Mouse (Mus musculus): ENCODE measurements around the gene Cpb2.
A peak's percentile ranks its signal among the peaks of the same experiment; 100 is the strongest.

The Cpb2 gene

DNA sequence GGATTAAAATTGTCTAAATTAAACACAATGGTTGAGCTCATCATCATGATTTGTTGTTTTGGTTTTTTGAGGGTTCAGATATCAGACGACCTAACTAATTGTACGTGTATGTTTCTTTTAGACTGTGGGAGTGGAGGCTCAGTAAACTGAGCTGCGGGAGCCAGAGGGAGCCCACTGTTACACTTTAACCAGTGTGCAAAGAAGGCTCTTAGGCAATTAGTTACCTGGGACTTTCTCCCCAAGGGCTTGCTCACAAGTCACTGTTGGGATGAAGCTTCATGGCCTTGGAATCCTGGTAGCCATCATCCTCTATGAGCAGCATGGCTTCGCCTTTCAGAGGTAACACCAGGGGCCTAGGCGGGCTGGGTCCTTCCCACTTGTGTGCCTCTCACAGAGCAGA, at the start of gene Cpb2:
Gene Cpb2 (plus strand): TSS at position 201 of the 400 bp plus-strand sequence.
- no peak for DNase-seq (ENCODE audit: low read depth, low spot score)

DNA sequence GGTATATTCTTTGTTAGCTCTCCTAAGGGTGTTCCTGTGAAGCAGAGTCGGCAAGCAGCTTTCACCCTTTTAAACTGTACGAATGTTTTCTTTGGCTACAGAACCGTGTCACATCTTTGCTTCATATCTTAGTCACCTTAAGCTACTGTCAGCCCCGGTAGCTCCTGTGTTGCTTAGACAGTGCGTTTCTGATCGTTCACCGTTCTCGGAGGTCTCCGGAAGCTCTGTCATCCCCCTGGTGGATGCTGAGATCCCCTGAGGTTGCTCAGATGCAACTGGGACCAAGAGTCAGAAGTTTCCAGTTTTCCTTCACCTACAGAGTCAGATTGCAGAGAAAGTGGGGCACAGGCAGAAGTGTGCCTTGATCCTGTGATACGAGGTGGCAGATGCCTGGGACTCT, 49.7 kb upstream of the Cpb2 start:
- DNase-seq (ENCODE audit: low read depth, low spot score): no peak

DNA sequence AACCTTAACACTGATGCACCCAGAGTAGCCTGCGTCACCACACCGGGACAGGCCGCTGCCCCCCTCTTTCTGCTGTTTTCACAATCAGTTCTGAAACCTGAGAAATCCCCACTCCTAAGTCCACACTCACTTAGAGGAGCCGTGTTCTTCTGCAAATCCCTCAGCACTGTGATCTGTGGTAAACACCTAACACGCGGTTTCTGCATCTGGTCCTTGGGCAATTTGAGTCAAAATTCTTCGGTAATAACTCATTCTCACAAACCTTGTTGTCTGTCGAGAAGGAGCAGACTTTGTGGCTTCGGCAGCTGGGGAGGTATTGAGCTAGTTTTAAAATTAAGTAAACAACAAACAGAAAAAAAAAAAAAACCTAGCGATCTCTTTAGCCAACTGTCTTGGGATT, 49.2 kb upstream of the Cpb2 start:
- no peak for DNase-seq (ENCODE audit: low read depth, low spot score)

DNA sequence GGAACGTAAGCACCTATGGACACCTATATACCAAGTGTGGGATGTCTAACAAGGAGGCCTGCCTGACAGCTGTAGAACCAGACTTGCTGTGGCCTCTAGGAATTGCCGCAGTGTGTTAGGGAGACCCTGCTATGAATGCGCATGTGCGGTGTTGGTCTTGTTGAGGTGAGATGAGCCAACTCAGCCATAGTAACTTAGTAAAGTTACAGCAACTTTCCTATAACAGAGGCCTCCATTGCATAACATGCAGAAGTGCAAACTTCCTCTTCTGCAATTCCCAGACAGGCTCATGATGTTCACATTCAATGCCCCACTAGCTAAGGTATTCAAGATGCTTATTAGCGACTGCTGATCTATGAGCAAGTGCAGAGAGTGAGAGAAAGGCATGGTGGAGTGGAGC, 46.6 kb upstream of the Cpb2 start:
- DNase-seq (ENCODE audit: low read depth, low spot score): no peak

DNA sequence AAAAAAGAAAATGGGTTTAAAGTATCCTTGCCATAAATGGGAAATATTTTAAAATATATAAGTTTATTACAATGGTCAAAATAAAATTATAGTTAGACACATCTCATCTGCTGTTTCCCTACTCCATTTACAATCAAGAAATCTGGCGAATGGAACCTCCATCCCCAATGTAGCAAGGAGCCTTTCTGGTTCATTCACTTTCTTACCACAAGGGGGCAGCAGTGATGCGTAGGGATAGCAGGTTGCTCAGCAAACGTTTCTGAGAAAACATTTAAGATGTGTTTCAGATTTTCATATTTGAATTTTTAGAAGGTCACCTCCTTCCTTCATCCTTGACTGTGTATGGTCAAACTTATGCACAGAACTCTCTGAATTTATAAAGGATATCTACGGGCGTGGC, 45.1 kb upstream of the Cpb2 start:
- peak; percentile 65 for DNase-seq (ENCODE audit: low read depth, low spot score)

DNA sequence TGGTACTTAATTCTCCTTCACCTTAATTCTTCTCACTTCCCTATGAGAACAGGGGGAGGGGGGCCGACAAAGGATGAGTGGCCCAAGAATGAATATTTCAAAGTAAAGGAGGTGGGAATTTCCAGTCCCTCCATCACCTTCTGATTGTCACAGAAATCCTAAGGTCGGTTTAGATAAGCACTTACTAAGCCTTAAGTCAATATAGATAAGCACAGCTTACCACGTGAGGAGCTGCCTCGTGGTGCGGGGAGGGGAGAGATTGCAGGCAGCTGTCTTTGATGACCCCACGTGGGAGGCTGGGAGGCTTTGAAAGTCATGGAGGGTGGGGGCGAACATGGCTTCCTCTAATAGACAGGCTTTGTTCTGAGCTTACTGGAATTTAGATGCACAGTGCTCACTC, 44.4 kb upstream of the Cpb2 start:
- DNase-seq (ENCODE audit: low read depth, low spot score): no peak

DNA sequence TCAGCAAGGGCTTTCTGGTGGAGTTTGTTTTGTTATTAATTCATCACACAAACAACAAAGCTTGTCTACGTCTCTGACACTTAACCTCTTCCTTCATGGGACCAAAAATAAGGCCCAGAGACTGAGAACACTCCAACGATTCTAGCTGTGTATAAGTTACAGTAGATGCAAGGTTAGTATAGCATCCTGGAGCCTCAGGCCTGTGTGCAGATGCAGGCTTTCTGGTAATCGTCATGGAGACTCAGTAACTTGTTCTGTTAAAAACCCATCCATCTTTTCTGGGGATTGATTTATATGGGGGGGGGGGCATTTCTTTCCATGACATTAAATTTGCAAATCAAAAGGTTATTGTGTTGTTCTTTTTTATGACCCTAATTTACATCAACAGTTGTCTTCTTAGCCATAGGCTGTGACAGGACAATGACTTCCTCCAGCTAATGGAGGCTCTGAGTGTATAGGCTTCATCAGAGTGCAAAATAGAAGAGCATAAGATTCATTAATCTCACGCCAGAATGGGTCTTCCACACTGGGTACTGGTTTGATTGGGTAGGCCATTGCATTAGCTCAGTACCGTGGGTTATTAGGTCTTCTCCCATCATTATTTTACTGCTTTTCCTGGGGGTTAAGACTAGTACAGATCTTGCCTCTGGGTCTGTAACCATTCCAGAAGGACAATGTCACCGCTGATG, 36.6 kb upstream of the Cpb2 start:
- DNase-seq (ENCODE audit: low read depth, low spot score): no peak

DNA sequence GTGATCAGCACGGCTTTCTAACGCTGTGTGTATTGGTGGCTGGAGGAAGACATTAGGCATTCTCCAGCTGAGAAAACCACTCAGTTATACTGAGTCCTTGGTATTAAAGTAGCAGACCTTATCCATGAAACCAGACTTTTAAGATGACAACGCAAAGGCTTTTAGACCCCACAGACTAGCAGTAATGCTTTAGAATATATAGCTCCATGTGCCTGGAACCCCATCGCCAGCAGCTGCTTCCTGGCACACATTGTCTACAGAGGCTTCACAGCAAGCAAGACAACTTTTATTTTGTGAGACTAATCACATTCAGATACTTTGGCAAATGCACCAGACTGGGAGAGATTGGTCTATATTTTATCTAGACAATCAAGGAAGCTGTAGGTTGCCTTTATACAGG, 35.8 kb upstream of the Cpb2 start:
- no peak for DNase-seq (ENCODE audit: low read depth, low spot score)

DNA sequence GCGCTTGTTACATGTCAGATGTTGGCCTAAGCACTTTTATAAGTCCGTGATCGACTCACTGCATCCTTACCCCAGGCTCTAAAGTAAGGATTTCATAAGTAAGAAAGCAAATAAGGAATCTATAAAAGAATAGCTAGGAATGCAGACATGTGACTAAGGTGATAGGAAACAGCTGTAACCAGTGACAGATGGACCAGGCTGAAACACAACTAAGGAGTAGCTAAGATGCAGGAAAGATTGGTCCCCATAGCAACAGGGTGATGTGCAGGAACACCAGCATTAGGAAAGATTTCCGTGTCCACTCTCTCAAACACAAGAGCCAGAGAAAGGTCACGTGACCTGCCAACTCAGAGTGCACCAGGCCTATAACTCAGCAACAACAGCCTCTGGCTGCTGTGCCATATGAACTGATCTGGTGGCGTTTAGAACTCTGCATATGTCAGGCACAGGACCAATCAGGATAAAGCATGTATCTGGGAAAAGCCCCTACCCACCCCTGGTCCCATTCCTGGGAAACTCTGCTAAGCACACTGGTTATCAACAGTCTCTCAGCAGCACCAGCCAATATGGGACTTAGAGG, 33.4 kb upstream of the Cpb2 start:
- no peak for DNase-seq (ENCODE audit: low read depth, low spot score)

DNA sequence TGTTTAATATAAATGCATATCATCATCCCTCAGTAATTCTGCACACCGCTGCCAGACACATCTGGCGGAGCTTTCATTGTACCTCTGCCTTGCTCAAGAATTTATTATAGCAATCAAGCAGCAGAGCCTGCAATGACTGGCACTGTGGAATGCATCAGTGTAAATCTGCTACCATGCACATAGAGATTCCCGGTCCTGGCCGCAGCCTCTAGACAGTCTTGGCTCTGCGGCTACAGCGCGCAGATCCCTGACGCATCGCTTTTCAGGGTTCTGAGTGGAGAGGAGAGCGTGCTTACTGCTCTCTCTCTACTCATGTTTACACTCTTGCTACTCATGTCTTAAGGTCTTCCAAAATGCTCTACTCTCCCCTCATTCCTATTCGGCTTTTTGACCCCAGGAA, 28.3 kb upstream of the Cpb2 start:
- no peak for DNase-seq (ENCODE audit: low read depth, low spot score)

DNA sequence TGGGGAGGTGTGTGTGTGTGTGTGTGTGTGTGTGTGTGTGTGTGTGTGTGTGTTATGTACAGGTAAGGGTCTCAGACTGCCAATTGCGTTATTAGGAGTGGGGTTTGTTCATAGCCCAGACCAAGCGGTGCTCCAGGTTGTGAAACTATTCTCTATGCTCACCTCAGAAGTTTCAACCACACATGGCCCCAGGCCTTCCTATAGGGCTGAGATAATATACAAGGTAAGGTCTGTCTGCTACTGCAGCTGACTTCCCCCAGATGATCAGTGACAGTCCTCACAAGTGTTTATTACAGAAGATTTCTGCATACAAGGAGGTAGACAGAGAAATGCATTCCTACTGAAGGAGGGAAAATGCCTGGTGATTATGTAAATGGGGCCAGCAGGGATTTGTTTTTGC, 23.2 kb upstream of the Cpb2 start:
- DNase-seq (ENCODE audit: low read depth, low spot score): no peak

DNA sequence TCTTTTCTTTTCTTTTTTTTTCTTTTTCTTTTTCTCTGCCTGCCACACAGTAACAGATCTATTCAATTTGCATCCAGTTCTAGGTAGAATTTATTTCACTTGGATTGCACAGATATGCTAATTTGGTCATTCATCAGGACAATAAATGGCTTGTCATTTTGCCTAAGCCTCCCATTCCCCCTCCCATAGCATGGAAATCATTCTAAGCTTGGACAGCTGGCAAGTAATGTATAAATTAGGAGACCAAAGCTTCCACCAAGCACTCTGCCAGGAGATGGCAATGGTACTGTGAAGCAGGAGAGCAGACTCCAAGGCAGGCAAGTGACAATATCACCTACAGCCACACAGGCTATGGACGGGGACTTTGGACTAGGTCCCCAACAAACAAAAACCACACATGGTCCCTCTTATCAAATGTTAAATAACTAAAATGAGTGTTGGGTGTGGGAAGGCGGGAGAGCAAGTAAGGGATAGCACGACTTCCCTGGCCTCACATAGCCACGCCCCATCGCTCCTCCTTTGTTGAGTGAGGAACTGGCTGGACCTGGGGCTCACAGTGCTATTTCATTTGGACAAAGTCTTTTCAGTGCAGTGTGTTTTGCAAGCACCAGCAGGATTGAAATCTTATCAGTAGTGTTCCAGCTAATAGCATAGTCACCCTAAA, 22.7 kb upstream of the Cpb2 start:
- no peak for DNase-seq (ENCODE audit: low read depth, low spot score)

DNA sequence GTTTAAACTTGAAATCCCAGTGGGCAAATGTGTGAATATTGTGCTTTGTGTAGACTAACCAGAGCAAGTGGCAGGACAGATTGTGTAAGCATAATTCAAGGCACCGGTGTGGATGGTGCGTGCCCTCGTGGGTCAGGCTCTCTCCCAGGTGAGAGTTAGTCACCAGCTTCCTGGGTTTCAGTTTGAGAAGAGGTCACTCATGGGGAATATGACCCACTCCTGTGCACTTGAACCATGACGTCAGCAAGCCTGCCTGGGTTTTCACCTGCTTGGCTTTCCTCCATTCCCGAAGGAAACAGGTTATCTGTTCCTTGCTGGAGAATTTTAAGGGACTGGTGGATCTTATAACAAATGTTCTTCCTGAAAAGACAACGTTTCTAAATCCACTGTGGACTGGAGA, 19.7 kb upstream of the Cpb2 start:
- DNase-seq (ENCODE audit: low read depth, low spot score): no peak

DNA sequence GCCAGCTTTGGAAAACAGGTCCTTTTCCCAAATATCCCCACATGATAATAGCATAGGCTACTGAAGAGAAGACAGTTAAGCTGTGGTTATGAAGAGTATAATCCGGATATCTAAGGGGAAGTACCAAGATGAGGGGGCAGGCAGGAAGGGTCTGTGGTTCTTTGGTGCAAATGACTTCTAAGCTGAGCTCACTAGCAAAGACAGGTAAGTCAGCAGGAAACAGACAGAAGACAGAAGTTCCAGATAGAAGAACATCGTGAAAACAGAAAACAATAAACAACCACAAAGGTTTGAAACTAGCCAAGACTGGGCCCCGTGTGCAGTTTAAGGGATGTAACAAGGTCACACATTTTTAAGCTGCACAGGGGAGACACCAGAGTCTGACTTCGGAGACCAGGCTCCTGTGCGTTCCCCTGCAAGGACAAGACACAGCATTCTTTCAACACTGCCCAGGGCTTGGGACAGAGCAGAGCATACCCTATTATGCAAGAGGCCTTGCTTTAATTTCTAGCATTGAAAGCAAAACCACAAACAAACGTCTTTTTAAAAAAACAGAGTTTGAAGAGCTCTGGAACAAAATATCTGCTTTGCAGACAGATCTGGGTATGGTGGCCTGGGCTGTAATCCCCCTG, 14.5 kb upstream of the Cpb2 start:
- DNase-seq (ENCODE audit: low read depth, low spot score): no peak

DNA sequence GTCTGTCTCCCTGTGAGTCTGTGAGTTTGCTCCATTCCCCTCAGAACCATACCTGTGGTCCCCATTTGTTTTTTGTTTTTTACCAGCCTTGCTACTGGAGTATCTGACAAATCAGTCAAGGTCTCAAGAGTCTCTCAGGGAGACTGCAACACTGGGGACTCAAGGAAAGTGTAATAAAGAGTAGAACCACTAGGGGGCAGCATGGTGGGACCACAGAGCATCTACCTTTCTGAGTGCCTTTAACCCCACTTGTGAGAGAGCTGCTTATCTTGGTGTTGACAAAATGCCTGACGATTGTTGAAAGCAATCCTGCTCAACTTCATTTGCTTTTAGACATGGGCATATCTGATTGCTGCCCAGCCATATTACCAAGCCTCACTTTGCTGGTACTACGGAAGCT, 12.3 kb upstream of the Cpb2 start:
- peak; percentile 57 for DNase-seq (ENCODE audit: low read depth, low spot score)

DNA sequence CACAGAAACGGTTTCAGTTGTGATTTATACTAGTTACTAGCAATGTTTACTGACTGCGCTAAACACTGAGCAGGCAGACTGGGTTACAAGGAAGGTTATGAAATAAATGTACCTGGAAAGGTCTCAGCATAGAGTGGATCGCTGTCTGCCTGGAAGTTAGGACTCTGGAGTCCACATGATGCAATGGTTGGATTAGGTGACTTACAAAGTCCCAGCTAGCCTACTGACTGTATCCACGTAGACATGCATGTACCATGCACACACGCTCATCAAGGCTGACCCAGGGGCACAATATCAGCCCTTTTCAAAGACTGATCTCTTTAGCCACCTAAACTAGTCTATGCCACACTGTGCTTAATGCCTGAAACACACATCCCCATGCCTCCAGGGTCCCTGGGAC, 9.0 kb upstream of the Cpb2 start:
- DNase-seq (ENCODE audit: low read depth, low spot score): no peak

DNA sequence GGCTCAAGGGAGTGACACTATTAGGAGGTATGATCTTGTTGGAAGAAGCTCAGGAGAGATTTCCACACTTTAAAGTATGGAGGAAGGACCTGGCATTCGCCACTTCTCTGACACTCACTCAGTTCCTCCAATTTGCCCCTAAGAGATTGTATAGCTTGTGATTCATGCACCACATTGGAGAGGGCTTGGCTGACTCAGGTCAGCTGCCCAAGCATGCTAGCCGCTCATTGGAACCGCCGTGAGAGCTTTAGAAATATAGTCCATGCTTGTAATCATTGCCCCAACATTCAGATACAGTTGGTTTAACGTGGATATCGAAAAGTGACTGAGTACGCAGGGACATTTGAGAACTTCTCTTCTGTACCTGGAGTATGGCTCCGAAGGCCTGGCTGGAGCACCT, 6.5 kb upstream of the Cpb2 start:
- no peak for DNase-seq (ENCODE audit: low read depth, low spot score)

DNA sequence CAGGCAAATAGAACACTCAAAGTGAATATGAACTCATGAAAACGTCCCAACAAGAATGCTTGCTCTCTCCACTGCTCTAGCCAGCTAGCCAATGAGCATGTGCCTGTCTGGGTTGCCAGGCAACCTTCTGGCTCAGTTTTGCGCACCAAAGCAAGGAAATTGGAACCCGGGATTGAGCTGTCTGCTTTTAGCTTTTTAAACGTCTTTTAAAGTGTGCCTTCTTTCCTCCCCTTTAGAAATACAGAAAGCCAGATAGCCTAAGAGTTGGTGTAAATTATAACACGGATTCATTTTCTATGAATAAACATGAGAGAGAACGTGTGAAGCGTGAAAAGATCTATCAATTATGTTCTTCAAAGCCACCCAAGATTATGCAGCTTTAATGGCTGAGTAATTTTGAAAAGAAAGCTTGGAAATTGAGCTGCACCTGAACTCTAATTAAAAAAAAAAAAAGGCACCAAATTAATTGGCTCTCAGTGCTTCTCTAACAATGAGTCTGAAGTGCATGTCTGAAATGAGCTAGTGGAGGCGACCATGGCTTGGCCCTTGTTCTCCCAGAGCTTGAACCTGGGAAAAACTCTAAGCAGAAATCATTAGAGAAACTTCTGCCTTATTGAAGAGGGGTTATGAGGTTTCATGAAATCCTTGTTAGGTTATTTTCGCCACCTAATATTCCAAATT, 6.0 kb upstream of the Cpb2 start:
- no peak for DNase-seq (ENCODE audit: low read depth, low spot score)

DNA sequence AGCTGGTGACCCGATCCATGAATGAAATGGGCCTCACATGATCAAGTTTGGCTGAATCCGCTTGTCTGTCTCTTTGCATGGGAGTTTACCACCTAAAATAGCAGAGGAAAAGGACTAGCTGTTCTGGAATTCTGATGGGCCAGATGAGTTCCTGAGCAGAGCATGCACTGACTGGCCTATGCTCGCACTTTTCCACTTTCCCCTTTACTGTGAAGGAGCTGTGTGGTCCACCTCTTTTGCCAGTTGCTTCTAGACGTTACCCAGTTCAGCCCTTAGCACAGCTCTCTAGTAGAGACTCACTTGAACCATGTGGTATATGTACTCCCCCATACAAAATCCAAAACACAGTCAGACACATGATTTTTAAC, 5.5 kb upstream of the Cpb2 start:
- DNase-seq (ENCODE audit: low read depth, low spot score): no peak

DNA sequence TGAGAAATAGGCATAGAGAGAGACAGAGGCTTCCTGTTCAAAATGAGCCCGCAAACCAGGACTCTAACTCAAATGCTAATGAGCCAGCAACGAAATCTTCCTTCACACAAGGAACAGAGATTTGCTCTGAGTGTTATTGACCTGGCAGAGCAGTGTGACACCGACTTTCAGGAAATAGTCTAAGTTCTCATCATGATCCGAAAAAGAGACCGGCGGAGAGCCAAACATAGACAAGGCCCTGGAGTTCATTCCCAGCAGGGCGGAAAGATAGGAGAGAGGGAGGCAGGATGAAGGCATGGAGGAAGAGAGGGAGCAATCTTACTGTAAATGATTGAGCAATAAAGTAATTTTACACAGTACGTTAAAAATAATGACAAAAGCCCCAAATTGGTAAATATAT, 5.0 kb upstream of the Cpb2 start:
- DNase-seq (ENCODE audit: low read depth, low spot score): no peak

DNA sequence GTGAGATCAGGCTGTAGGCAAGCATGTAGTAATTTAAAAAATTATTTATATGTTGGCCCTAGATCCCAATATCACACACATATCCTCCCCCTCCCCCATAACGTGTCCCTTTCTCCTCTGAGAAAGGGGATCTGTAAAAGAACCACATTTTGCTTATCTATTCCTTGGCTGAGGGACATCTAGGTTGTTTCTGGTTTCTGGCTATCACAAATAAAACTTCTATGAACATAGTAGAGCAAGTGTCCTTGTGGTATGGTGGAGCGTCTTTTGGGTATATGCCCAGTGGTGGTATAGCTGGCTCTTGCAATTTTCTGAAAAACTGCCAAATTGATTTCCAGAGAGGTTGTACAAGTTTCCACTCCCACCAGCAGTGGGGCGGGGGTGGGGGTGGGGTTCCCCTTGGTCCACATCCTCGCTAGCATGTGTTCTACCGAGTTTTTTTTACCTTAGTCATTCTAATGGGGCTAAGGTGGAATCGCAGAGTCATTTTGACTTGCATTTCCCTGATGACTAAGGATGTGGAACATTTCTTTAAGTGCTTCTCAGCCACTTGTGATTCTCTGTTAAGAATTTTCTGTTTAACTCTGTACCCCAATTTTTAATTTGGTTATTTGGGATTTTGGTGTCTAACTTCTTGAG, 3.9 kb upstream of the Cpb2 start:
- no peak for DNase-seq (ENCODE audit: low read depth, low spot score)
